ENCODE assay signal across 9 mouse cellular contexts in genomic region chr2:153348100-153348831, GRCm38 (mm10). TPM values are rescaled to one million over a fixed set of nuclear protein-coding genes. Genes with fewer than 3 reads are reported as not detected.
DNase-seq lines count a peak whose midpoint lies in the region; ATAC-seq and TF ChIP-seq lines count a peak whose summit lies in the region.
"Had no signal": no experiment of that assay in that cellular context is flagged by ENCODE, and none has a peak within 500 bp of the region (broad histone marks: within the 10 kb centered on the region; RNA-seq: fewer than 3 reads in every experiment).

No protein-coding gene starts in this region.

- no peak for DNase-seq in heart, embryonic 10.5 days (ENCODE audit: low spot score)
- DNase-seq in heart, postnatal 14 days: no peak
- no peak for DNase-seq in forebrain, postnatal 0 days
- no peak for DNase-seq in liver, postnatal 0 days
- no peak for DNase-seq in frontal cortex, postnatal 14 days (ENCODE audit: low spot score in 2 of 2)
- no peak for DNase-seq in gastrocnemius, postnatal 10 days
- no peak for DNase-seq in frontal cortex, adult 2 months (ENCODE audit: extremely low spot score in 1 of 2, low spot score in 1 of 2)
- DNase-seq: cerebellum, adult 18-20 months had no signal

- WGBS in heart, embryonic 10.5 days: 60% methylated on average over 6 of the region's 6 CpGs
- WGBS in forebrain, postnatal 0 days: 36% methylated on average over 6 of the region's 6 CpGs
- 37% methylated on average over 6 of the region's 6 CpGs for WGBS in liver, postnatal 0 days (ENCODE audit: insufficient replicate concordance)

- peak overlapping the region; percentile 76 for H3K4me2 ChIP-seq in forebrain, postnatal 0 days (ENCODE audit: low read depth)
- peak overlapping the region; percentile 64 for H3K4me2 ChIP-seq in liver, postnatal 0 days (ENCODE audit: low read depth, low read length)

- H3K36me3 ChIP-seq in heart, embryonic 10.5 days: peaks cover 11% of the 10 kb centered on the region
- peaks cover 63% of the 10 kb centered on the region for H3K36me3 ChIP-seq in E14TG2a.4 (ENCODE audit: insufficient read depth, low read length)
- no peaks in the 10 kb centered on the region for H3K36me3 ChIP-seq in forebrain, postnatal 0 days (ENCODE audit: insufficient read depth)
- H3K36me3 ChIP-seq in liver, postnatal 0 days (replicated peaks; ENCODE audit: insufficient read depth, low read length): peaks cover 13% of the 10 kb centered on the region

- H3K27ac ChIP-seq in heart, embryonic 10.5 days: peak overlapping the region; percentile 100; the same call in 1 of the 2 replicates
- H3K27ac ChIP-seq in forebrain, postnatal 0 days (ENCODE audit: low read depth, low read length): no peak overlapping the region
- peak overlapping the region; percentile 100; the same call in 1 of the 2 replicates for H3K27ac ChIP-seq in liver, postnatal 0 days (ENCODE audit: low read depth)

- H3K27me3 ChIP-seq in heart, embryonic 10.5 days (ENCODE audit: insufficient read depth, poor library complexity, severe bottlenecking): no peaks in the 10 kb centered on the region
- no peaks in the 10 kb centered on the region for H3K27me3 ChIP-seq in E14TG2a.4 (ENCODE audit: insufficient read depth, low read length)
- H3K27me3 ChIP-seq in forebrain, postnatal 0 days (ENCODE audit: insufficient read depth, low read length): no peaks in the 10 kb centered on the region
- no peaks in the 10 kb centered on the region for H3K27me3 ChIP-seq in liver, postnatal 0 days (ENCODE audit: insufficient read depth, low read length)

- H3K4me3 ChIP-seq in heart, embryonic 10.5 days: peak overlapping the region; percentile 97
- peak overlapping the region; percentile 91 for H3K4me3 ChIP-seq in E14TG2a.4 (replicated peaks; ENCODE audit: low read length)
- H3K4me3 ChIP-seq in forebrain, postnatal 0 days (ENCODE audit: low read depth, low read length): peak overlapping the region; percentile 97
- peak overlapping the region; percentile 90 for H3K4me3 ChIP-seq in liver, postnatal 0 days (ENCODE audit: low read depth, low read length)

- H3K9ac ChIP-seq in forebrain, postnatal 0 days: peak overlapping the region; percentile 95
- H3K9ac ChIP-seq in liver, postnatal 0 days (replicated peaks): peak overlapping the region; percentile 32; the same call in 1 of the 2 replicates

- no peaks in the 10 kb centered on the region for H3K9me3 ChIP-seq in heart, embryonic 10.5 days
- no peaks in the 10 kb centered on the region for H3K9me3 ChIP-seq in E14TG2a.4 (ENCODE audit: low read length)
- no peaks in the 10 kb centered on the region for H3K9me3 ChIP-seq in forebrain, postnatal 0 days (ENCODE audit: low read length)
- H3K9me3 ChIP-seq in liver, postnatal 0 days (ENCODE audit: low read length): no peaks in the 10 kb centered on the region

- ATAC-seq in forebrain, postnatal 0 days: no peak
- no peak for ATAC-seq in liver, postnatal 0 days

- intact Hi-C loops in heart, postnatal 14 days (cut with DNase I): loop anchor here (5.0 kb wide), 2 partner anchors 94 to 106 kb away; partner anchors contain the start of genes Plagl2 and Pofut1

- peak; percentile 54; the same call in 1 of the 2 replicates for TF ChIP-seq EP300 in liver, postnatal 0 days (IDR thresholded peaks at IDR 0.05; ENCODE audit: low read depth)

- TF ChIP-seq CTCF in E14TG2a.4 (conservative IDR thresholded peaks at IDR 0.05; ENCODE audit: low read length): no peak
- no peak for TF ChIP-seq CTCF in forebrain, postnatal 0 days (IDR thresholded peaks at IDR 0.05; ENCODE audit: low read depth)
- TF ChIP-seq CTCF in liver, postnatal 0 days (IDR thresholded peaks at IDR 0.05; ENCODE audit: low read depth): no peak

- peaks cover 36% of the 10 kb centered on the region for H3K4me1 ChIP-seq in heart, embryonic 10.5 days
- peaks cover 73% of the 10 kb centered on the region for H3K4me1 ChIP-seq in E14TG2a.4 (replicated peaks; ENCODE audit: low read depth, low read length)
- H3K4me1 ChIP-seq in forebrain, postnatal 0 days (ENCODE audit: insufficient read depth): peaks cover 20% of the 10 kb centered on the region
- peaks cover 41% of the 10 kb centered on the region for H3K4me1 ChIP-seq in liver, postnatal 0 days (ENCODE audit: insufficient read depth)

RNA-seq across cellular contexts. Expression of gene Asxl1, which starts 2.6 kb away (rescaled TPM):
- 9.2 and 9.6 TPM in 2 replicates for polyA plus RNA-seq in heart, embryonic 10.5 days (2016; fragmentation: Nextera tagmentation; extraction: Ambion mirVana)
- total RNA-seq in heart, postnatal 14 days (2021): 10 to 100 TPM; 22.1 to 22.6 TPM
- 26.2 and 32.6 TPM in 2 replicates for total RNA-seq in forebrain, postnatal 0 days (2014; rRNA removed)
- 8.4 and 12.3 TPM in 2 replicates for polyA plus RNA-seq in forebrain, postnatal 0 days (2015; fragmentation: Nextera tagmentation; extraction: Ambion mirVana)
- 5.1 and 5.7 TPM in 2 replicates for polyA plus RNA-seq in liver, postnatal 0 days (2015; fragmentation: Nextera tagmentation; extraction: Ambion mirVana)
- 10 to 100 TPM; 14.7 to 19.6 TPM for total RNA-seq in gastrocnemius, postnatal 10 days (2021)
- polyA plus RNA-seq in frontal cortex, adult 2 months (2012; rRNA removed): 21.4 and 23.1 TPM in 2 replicates

RNA-seq across cellular contexts. Expression of gene Kif3b, which starts 57.1 kb away (rescaled TPM):
- 4.1 and 4.4 TPM in 2 replicates for polyA plus RNA-seq in heart, embryonic 10.5 days (2016; fragmentation: Nextera tagmentation; extraction: Ambion mirVana)
- total RNA-seq in heart, postnatal 14 days (2021): 10 to 100 TPM in 1 of 2 experiments, 1 to 10 TPM in 1; 9.7 to 10.1 TPM
- 56.6 and 62.5 TPM in 2 replicates for total RNA-seq in forebrain, postnatal 0 days (2014; rRNA removed)
- 17.4 and 20.6 TPM in 2 replicates for polyA plus RNA-seq in forebrain, postnatal 0 days (2015; fragmentation: Nextera tagmentation; extraction: Ambion mirVana)
- 1.3 and 1.7 TPM in 2 replicates for polyA plus RNA-seq in liver, postnatal 0 days (2015; fragmentation: Nextera tagmentation; extraction: Ambion mirVana)
- 1 to 10 TPM; 6.0 to 6.9 TPM for total RNA-seq in gastrocnemius, postnatal 10 days (2021)
- polyA plus RNA-seq in frontal cortex, adult 2 months (2012; rRNA removed): 32.5 and 34.7 TPM in 2 replicates
